Mouse (Mus musculus) kidney, postnatal 0 days (tissue): ENCODE data around the gene Gm20388. TPM values are rescaled to one million over a fixed set of nuclear protein-coding genes. Genes with fewer than 3 reads are reported as not detected.
A peak's percentile ranks its signal among the peaks of the same experiment; 100 is the strongest.

Experiments used
- ATAC-seq: fragments of 200-750 bp; cut with Nextera tagmentation; replicated peaks from 2 replicates; pipeline ENCODE4 v1.8.0; 2017; ENCODE audit warnings: low read depth, moderate number of reproducible peaks, moderate TSS enrichment, moderate library complexity; ENCODE audit not compliant: low FRiP score
- DNase-seq: peaks from one replicate; pipeline ENCODE4 v3.0.0-alpha.2; 2016; ENCODE audit warnings: low spot score
- H3K27ac ChIP-seq: fragments of 300-500 bp; sonication (generic); 2 replicates; pipeline ENCODE4 v1.5.1; 2014; ENCODE audit warnings: mild to moderate bottlenecking
- H3K27me3 ChIP-seq: fragments of 300-500 bp; sonication (generic); 2 replicates; pipeline ENCODE4 v1.6.1; 2014; ENCODE audit warnings: low read length, mixed read lengths; ENCODE audit not compliant: insufficient read depth
- H3K36me3 ChIP-seq: fragments of 300-500 bp; sonication (generic); 2 replicates; pipeline ENCODE4 v1.6.1; 2014; ENCODE audit warnings: low read length, mixed read lengths; ENCODE audit not compliant: insufficient read depth
- H3K4me1 ChIP-seq: fragments of 300-500 bp; sonication (generic); replicated peaks from 2 replicates; pipeline ENCODE4 v1.6.1; 2014; ENCODE audit warnings: antibody characterized with exemption, low read length, mixed read lengths; ENCODE audit not compliant: insufficient read depth
- H3K4me2 ChIP-seq: fragments of 300-500 bp; sonication (generic); 2 replicates; pipeline ENCODE4 v1.6.1; 2014; ENCODE audit warnings: mild to moderate bottlenecking, low read length, moderate library complexity, mixed read lengths
- H3K4me3 ChIP-seq: fragments of 300-500 bp; sonication (generic); replicated peaks from 2 replicates; pipeline ENCODE4 v1.5.1; 2014; ENCODE audit warnings: low read depth, low read length
- H3K9ac ChIP-seq: fragments of 300-500 bp; sonication (generic); 2 replicates; pipeline ENCODE4 v1.6.1; 2014; ENCODE audit warnings: low read depth, low read length
- H3K9me3 ChIP-seq: fragments of 300-500 bp; sonication (generic); replicated peaks from 2 replicates; pipeline ENCODE4 v1.6.1; 2016; ENCODE audit warnings: low read length, inconsistent platforms, mixed read lengths
- CTCF ChIP-seq: IDR thresholded peaks from 2 replicates; pipeline ENCODE4 v1.5.1; 2016; ENCODE audit warnings: antibody characterized with exemption, low read depth, mild to moderate bottlenecking, moderate library complexity
- WGBS: fragments of 180-500 bp; shearing (Covaris S2); extraction: QIAGEN DNeasy Blood & Tissue Kit; methylation state at CpG from one replicate; pipeline ENCODE4 v1.1.7; 2014; 5-methylcytosine and 5-hydroxymethylcytosine counted together
- polyA plus RNA-seq: library from polyadenylated mRNA; unstranded; fragments of >200 nt; fragmentation: Nextera tagmentation; extraction: Ambion mirVana; gene quantifications from 2 replicates; pipeline ENCODE4 v1.2.1, GENCODE M21; 2015

The Gm20388 gene
- polyA plus RNA-seq, 1 experiment from 2014 or later: not detected

GRCm38 (mm10) chr8:122473911-122474421 lies 2563.3 kb downstream of the Gm20388 start:
- Histone ChIP-seq H3K27ac (no peak overlapping the region), H3K27me3 (no peaks in the 10 kb centered on the region), H3K9me3 (no peaks in the 10 kb centered on the region), H3K36me3 (peaks cover 11% of the 10 kb centered on the region; the same call in 1 of the 2 replicates), H3K4me1 (peaks cover 18% of the 10 kb centered on the region), H3K4me3 (no peak overlapping the region), H3K4me2 (no peak overlapping the region), H3K9ac (no peak overlapping the region)
- no peak for TF ChIP-seq CTCF
- DNase-seq (no peak), ATAC-seq (no peak)
- WGBS: 87% methylated on average over 8 of the region's 8 CpGs

- H3K4me2 ChIP-seq: peak overlapping the region; percentile 90
- H3K9me3 ChIP-seq: no peaks in the 10 kb centered on the region
- no peak for ATAC-seq
- H3K9ac ChIP-seq: peak overlapping the region; percentile 75
- DNase-seq: peak; percentile 57
- H3K4me3 ChIP-seq: peak overlapping the region; percentile 86
- WGBS: 4% methylated on average over 16 of the region's 16 CpGs
- no peaks in the 10 kb centered on the region for H3K27me3 ChIP-seq
- H3K27ac ChIP-seq: peak overlapping the region; percentile 47
- H3K4me1 ChIP-seq: peaks cover 18% of the 10 kb centered on the region
- TF ChIP-seq CTCF: no peak
- peaks cover 18% of the 10 kb centered on the region; the same call in 1 of the 2 replicates for H3K36me3 ChIP-seq
These were observed 2564.4 kb downstream of the Gm20388 start for GRCm38 (mm10) chr8:122474951-122475560.

DNA sequence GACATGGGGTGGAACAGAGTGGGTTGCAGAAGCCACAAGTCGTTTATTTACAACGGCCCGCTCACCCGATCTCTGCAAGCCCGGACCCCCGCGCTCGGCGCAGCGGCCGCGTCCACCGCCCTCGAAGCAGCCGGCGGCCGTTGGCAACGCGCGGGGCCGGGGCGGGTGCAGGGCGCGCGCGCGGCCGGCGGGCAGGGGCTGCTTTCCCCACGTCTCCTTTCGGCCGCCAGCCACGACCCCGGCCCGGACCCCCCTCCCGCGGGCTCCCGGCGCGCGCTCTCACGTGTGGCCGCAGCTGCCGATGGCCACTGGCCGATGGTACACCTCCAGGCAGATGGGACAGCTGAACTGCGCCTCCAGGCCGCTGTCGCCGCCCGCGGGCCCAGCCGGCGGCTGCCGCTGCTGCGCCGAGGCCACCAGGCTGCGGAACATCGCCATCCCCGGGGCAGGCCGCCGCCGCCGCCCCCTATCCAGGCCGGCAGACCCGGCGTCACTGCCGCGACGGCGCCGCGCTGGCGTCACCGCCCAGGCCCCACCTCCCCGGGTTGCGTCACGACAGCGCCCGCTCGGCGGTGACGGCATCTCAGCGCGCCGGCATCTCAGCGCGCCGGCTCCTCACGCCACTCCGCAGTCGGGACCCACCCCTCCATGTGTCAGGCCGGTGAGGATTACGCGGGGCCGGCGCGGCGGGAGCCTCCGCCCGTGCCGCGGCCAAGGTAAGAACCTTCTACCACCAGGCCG lies 2565.1 kb downstream of the Gm20388 start, which contains the start of the genes Rnf166 and Ctu2:
Gene Rnf166 (minus strand): TSS at position 485 of the 741 bp plus-strand sequence.
Gene Ctu2 (plus strand): TSS at position 564 of the 741 bp plus-strand sequence.
- TF ChIP-seq CTCF: no peak
- Histone ChIP-seq H3K27me3 (no peaks in the 10 kb centered on the region), H3K36me3 (peaks cover 18% of the 10 kb centered on the region; the same call in 1 of the 2 replicates)

DNA sequence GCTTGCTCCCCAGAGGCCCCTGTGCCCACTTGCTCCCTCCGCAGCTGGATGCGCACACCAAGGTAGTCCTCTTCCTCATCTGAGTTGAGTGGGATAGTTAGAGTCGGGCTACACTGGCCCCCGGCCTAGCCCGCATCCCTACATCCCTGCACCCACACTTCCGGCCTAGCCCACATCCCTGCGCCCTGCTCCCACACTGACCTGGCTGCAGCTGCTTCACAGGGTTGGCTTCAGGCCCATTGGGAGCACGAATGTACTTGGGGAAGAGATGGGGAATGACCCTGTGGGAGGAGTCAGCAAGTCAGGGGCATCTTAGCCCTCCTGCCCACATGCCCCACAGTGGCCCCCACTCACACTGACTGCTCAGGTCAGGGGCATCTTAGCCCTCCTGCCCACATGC lies 2571.8 kb downstream of the Gm20388 start:
- Histone ChIP-seq H3K36me3 (peaks cover 68% of the 10 kb centered on the region), H3K4me1 (no peaks in the 10 kb centered on the region), H3K27ac (no peak overlapping the region), H3K9me3 (no peaks in the 10 kb centered on the region), H3K4me2 (no peak overlapping the region), H3K9ac (no peak overlapping the region), H3K4me3 (no peak overlapping the region), H3K27me3 (no peaks in the 10 kb centered on the region)
- ATAC-seq (no peak), DNase-seq (no peak)
- 93% methylated on average over 8 of the region's 8 CpGs for WGBS
- no peak for TF ChIP-seq CTCF

More for the DNA sequence above, 2565.1 kb downstream of the Gm20388 start, which contains the start of the genes Rnf166 and Ctu2:
- H3K9ac ChIP-seq: peak within 1 kb of the TSS; percentile 75
- peak; percentile 89 for DNase-seq
- WGBS: under 1% methylated on average over 63 of the region's 103 CpGs
- peak within 1 kb of the TSS; percentile 86 for H3K4me3 ChIP-seq
- peak; percentile 90 for ATAC-seq
- no peaks in the 10 kb centered on the region for H3K9me3 ChIP-seq
- H3K4me1 ChIP-seq: peaks cover 18% of the 10 kb centered on the region
- H3K4me2 ChIP-seq: peak within 1 kb of the TSS; percentile 90
- peak within 1 kb of the TSS; percentile 47 for H3K27ac ChIP-seq

DNA sequence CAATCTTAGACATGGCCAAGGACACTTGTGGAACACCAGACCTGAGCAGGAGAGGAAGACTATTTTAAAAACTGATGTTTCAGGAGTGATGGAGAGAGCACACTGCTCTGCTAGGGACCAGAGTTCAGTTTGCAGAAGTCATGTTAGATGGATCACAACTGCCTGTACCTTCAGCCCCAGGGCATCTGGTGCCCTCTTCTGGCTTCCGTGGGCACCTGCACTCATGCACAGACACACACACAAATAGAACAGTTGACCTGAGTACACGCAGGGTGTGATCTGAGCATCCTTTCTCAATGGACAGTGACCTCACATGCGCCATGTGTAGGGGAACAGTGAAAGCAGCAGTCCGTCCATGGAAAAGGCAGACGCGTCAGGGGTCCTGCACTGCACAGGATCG lies 2573.2 kb downstream of the Gm20388 start:
- H3K36me3 ChIP-seq: peaks cover 73% of the 10 kb centered on the region
- no peak overlapping the region for H3K4me2 ChIP-seq
- peak; percentile 43; the same call in 1 of the 2 replicates for TF ChIP-seq CTCF
- no peak for ATAC-seq
- H3K27me3 ChIP-seq: no peaks in the 10 kb centered on the region
- H3K27ac ChIP-seq: no peak overlapping the region
- H3K4me3 ChIP-seq: no peak overlapping the region
- no peak for DNase-seq
- H3K4me1 ChIP-seq: no peaks in the 10 kb centered on the region
- H3K9me3 ChIP-seq: no peaks in the 10 kb centered on the region
- no peak overlapping the region for H3K9ac ChIP-seq
- 96% methylated on average over 7 of the region's 7 CpGs for WGBS

DNA sequence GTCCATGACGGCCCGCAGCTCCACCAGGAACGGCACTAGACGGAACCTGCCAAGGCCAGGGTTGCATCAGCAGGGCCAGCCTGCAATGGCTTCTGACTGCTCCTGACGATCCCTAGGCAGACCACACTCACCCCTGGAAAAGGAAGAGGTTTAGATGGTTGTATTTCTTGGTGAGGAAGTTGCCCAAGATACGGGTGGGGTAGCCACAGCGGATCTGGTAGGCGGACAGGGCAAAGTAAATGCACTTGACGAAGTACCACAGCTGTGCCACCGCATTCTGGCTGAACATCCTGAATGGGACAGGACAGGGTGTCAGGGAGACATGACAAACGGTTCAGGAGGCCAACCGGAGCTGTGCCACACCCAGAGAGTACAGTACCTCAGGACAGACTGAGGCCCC lies 2574.2 kb downstream of the Gm20388 start:
- Histone ChIP-seq H3K36me3 (peaks cover 74% of the 10 kb centered on the region), H3K9me3 (no peaks in the 10 kb centered on the region), H3K9ac (no peak overlapping the region), H3K4me1 (no peaks in the 10 kb centered on the region), H3K27ac (no peak overlapping the region), H3K27me3 (no peaks in the 10 kb centered on the region), H3K4me2 (no peak overlapping the region), H3K4me3 (no peak overlapping the region)
- TF ChIP-seq CTCF: no peak
- no peak for ATAC-seq
- no peak for DNase-seq
- 84% methylated on average over 12 of the region's 12 CpGs for WGBS
